Mouse (Mus musculus) stomach, postnatal 0 days (tissue): ENCODE results near the gene Fam216a.

Experiments used
- CTCF ChIP-seq: IDR thresholded peaks from 2 replicates; pipeline ENCODE4 v1.5.1; 2016; ENCODE audit warnings: antibody characterized with exemption, low read depth, mild to moderate bottlenecking, moderate library complexity
- EP300 ChIP-seq: optimal IDR thresholded peaks from 2 replicates; pipeline ENCODE3; 2016; ENCODE audit warnings: antibody characterized with exemption

GRCm38 (mm10) chr5:122399871-122400270 lies 27.7 kb upstream of the Fam216a start:
- no peak for TF ChIP-seq EP300
- TF ChIP-seq CTCF, result no peak
